Mouse (Mus musculus): Measurements from ENCODE around the gene Mtmr4.

DNA sequence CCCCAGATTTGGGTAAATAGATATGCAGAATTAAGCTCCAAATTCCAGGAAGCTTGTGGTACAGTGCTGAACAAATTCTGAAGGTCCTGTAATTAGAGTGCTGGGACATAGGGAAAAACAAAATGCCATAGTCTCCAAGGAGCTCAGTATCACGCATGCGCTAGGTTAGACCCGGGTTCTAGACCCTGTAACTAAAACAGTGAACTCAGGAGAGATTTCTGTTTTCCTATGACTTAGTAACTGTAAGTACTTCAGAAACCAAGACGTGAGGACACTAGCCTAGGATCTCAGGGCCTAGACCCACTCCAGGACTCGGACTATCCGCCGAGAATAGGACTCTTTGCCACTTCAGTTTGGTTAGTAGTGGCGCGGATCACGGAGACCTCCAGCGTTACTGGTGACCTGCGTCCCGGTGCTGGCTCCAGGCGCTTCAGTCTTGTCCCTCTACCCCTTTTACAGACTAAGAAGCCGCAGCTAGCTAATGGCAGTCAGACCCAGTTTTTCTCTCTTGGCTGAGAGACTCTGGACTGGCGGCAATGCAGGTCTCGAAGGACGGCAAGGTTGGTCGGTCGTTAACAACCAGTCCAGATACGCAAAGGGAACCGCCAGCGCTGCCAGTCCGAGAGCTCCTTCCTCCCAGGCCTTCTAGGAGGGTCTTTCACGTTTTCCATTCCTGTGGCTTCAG, 979 bp upstream of the Mtmr4 start:
- TF ChIP-seq POLR2A (IDR thresholded peaks at IDR 0.05; ENCODE audit: low read depth, low read length) (no peak; the same call in 1 of the 2 replicates), CTCF (IDR thresholded peaks at IDR 0.05; ENCODE audit: borderline replicate concordance, insufficient read depth, low read length) (no peak)

Measured in embryonic fibroblast, embryonic 13.5 days (primary cell).